Mouse (Mus musculus): ENCODE measurements at regions not wholly inside any gene's neighbourhood (a gene's known extent, or its start where the extent isn't known, plus 50 kb on each side); places are given as distances from the start of the nearest gene placed in this dataset.

GRCm38 (mm10) chr17:14545822-14546473 is 148.1 kb downstream of the Thbs2 start:
- TF ChIP-seq CTCF (IDR thresholded peaks at IDR 0.05; ENCODE audit: low read depth) (peak; percentile 71), EP300 (IDR thresholded peaks at IDR 0.05; ENCODE audit: low read depth) (no peak)

Data from liver, postnatal 0 days (tissue).